Mouse (Mus musculus) layer of hippocampus, postnatal 14 days (tissue): ENCODE results near the gene Nploc4. TPM values are rescaled to one million over a fixed set of nuclear protein-coding genes. Genes with fewer than 3 reads are reported as not detected.

Source experiments
- DNase-seq, 2 experiments: peaks; one replicate each; pipeline ENCODE4 v3.0.0; 2021 to 2022; ENCODE audit warnings: low spot score in 2 of 2, mixed read lengths in 1 of 2
- total RNA-seq, 2 experiments: library from RNA; stranded (reverse); gene quantifications; 2 replicates each; pipeline ENCODE4 v1.2.3; 2021

Nploc4 gene
- total RNA-seq, 2 experiments from 2014 or later: 64.4 to 65.6 TPM

DNA sequence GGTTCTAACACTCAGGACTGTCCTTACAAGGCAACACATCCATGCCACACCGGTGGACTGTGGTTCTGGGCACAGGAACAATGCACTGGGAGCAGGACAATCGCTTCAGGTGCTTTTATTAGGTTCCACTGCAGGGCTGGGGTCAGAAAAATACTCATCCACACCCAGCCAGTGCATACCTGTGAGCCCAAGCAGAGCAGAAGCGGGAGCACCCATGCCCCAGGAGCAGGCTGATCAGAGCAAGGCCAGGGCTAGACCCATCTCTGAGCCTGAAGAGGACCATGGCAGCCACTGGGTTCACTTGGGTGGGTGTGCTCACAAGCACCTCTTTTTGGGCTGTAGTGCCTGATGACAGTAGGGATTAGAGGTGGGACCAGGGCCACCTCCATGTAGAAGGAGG is 57.2 kb downstream of the Nploc4 start:
- no peak for DNase-seq

DNA sequence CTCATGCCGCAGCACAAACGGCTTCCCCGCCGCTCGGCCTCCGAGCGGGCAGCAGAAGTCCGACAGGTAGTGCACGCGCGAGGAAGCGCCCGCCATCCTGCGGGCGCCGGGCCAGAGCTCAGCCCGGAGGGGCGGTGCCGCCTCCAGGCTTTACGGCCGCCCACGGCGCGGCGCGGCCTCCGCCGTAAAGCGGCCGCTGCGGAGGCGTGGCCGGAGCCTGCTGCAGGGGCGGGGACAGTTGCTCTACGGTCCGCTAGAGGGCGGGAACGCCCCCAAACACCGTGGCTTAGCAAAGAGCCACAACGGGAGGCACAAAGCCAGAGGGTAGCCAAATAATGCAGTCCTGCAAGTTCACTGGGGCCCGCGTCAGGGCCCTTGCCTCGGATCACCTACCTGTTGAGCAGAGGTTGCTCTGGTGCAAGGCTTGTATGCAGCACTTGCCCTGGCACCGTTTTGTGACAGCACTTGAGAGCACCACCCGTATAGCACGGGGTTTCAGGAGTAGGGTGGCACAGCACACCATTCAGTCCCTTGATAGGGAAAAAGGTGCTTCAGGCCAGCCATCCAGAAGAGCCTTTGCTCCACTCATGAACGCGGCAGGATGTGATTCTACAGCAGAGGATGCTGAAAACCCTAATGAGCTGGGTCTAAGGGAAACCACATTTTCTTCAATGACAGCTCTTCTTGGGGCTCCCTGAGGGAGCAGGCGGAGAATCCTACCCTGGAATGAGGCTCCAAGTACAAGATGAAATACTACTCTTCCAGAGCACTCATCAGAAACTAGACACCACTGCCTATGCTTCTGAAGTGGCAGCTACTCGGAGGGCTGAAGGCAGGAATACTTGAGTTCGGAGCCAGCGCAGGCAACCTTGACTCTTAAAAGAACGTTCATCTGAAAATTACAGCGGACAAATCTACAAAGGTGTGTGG is 58.6 kb downstream of the Nploc4 start, which contains the start of gene Faap100:
Gene Faap100 (minus strand): TSS at position 154 of the 930 bp plus-strand sequence.
- DNase-seq: peak; percentile 88

DNA sequence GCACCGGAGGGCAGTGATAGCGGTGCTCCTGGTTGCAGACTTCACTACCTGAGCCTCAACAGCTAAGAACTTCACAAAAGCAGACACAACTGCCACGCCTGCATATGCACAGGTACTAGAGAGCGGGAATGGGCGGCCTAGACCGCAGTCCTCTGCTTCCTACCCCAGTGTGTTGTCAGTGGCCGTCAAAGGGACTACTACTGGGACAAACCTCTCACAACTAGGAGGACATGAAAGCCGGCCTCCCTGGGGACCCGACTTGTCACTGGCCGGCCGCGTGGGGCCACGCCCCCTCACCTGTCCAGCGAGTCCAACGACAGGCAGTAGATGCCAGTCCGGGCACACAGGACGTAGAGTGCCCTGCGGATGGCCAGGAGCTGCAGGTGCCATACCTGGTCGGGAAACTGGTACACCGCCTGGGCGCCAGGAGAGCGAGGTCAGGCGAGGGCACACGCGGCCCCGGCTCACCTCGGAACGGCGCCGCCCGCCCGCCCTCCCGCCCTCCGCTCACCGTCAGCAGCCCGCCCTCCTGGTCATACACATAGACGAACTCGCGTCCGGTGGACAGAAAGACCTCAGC is 59.4 kb downstream of the Nploc4 start:
- DNase-seq: no peak

DNA sequence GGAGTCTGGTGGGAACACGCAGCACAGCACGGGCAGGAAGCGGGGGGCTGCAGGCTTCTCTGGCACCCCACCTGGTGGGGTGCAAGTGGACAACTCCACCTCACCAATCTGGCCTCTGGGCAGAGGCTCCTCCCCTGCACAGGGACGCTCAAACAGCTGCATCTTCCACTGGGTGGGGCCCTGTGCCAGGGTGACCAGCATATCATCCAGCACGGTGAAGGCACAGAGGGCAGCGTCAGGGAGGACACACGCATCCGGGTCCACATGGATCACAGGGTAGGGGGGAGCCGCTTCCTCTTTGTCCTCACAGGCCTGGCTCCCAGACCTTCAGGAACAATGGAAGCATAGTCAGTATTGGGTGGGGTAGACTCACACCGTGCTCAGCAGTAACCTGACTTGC is 60.2 kb downstream of the Nploc4 start:
- no peak for DNase-seq

DNA sequence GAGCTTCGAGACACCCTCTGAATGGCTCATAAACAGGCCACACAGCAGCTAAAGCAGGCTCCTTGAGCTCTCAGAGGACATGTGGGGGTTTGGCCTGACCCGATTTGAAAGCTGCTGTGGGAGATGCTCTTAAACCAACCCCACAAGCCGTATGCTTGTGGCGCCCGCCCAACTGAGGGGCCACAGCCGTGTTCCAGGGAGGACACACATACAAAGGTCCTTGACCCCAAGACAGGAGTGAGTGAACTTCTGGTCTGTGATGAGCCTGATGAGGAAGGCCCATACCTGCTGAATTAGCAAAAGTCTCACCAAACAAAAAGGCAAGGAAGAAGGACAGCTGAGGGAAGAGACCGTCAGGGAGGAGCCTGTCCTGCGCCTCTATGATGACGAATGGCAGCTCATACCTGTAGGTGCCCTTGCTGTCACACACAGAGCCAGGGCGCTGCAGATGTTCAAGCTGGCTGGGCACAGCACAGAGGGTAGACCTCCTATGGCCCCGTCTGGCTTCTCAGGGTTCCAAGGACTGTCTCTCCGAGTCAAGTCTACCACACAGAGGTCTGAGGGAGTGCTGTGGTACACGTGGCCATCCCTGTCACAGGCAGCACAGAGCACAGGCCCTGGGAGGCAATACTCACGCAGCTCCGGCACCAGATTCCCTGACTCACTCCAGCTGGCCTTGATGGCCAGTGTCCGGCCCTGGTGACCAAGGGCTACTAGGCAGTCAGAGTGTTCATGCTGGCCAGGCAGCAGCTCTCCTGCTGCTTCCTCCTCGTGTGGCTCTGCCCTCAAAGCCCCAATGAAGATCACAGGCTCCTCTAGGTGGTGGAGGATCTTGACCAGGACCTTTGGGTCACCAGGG is 61.0 kb downstream of the Nploc4 start:
- no peak for DNase-seq

DNA sequence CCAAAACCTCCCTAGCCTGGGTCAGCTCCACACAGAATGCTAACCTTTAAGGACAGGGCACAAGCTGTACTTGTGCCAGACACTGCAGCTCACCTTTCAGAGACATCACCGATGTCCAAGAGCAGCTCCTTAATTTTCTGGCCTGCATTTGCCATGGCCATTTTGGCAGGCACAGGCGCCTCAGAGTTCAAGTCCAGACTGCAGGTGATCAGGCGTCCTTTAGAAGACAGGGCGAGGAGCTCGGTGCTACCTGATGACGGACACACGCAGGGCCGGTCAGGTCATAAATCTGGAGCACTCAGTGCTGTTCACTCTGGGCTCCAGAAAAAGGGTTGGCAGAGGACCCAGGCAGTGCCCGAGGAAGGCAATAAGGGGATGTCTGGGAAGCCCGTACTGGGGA is 62.2 kb downstream of the Nploc4 start:
- no peak for DNase-seq

DNA sequence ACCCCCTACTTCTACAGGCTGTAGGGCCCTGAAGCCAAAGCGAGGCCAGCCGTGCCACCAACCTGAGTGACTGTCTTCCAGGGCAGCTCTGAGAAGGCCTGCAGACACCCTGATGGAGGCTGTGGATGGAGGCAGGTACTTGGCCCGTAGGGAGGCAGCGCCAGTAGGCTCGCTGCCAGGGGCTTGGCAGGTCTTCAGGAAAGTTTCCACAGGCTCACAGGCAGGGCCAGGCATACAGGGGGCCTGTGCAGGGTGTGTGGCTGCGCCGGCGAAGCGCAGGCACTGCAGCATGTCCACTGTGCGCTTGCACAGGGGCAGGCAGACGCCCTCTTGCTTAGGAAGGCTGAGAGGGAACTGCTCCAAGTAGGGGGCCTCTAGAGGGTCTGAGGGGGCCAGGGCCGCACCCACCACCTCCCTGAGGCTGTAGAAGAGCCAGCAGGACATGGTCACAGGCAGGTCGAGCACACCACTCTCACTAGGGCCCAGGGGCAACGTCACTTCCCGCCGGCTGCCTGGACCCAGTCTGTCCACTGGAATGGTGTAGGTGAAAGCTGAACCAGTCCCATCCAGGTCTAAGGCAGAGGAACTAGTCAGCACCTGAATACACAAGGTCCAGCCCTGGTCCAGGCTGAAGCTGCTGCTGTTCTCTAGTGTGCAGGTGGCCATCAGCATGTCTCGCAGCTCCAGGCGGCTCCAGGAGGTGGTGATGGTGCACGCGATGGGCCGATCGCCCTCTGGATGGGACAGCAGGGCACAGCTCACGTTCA is 63.5 kb downstream of the Nploc4 start:
- no peak for DNase-seq

DNA sequence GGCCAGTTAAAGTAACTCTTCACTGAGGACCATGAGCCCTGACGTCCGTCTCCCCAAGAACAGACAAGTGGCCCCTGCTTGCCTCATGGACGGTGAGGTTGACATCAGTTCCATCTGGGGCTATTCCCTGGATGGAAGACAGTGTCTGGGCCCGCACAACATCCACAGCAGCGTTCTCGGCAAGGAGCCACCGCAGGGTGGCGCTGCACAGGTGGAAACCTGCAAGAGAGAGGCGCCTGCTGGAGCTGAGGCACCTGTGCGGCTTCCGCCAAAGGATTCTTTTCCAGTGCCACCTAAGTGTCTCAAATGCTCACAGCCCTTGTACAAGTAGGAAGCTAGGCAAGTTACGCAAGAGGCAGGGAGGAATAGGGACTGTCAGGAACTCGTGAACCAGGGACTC is 64.5 kb downstream of the Nploc4 start:
- no peak for DNase-seq

DNA sequence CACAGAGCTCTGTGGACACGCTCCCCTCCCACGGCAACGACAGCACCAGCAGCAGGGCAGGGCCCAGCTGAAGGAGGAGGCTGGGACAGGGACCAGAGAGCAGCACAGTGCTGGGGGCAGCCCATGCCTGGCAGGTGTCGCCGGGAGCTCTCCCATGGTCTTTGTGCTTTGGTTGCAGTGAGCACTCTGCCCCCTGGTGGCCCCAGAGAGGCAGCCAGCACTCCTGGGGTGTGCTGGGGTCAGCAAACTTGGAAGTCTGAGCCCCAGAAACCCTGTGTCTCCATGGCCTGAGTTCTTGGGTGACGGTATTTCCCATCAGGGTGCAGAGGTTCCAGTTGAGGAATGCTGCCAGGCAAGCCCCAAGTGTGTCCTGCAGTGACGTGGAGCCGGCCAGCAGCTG is 67.9 kb downstream of the Nploc4 start:
- no peak for DNase-seq

DNA sequence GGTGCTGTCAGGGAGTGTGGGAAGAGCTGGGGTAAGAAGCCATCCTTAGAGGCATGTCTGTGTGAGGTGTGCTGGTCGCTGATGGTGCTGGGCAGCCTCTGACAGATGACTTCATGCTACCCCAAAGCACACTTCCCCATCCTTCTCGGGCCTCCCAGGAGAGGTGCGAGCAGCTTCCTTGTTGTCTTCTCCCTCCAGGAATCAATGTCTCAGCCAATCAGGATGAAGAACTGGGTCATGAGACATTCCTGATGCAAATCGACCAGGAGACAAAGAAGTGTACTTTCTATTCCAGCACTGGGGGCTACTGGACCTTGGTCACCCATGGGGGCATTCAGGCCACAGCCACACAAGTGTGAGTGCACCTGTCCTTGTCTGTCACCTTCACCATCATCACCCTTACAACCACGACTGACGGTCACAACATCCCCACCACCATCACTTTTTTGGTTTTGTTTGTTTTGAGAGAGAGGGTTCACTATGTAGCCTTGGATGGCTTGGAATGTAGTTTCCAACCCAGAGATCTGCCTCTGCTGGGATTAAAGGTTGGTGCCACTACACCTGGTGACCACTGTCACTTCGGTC is 71.0 kb downstream of the Nploc4 start:
- DNase-seq: no peak

DNA sequence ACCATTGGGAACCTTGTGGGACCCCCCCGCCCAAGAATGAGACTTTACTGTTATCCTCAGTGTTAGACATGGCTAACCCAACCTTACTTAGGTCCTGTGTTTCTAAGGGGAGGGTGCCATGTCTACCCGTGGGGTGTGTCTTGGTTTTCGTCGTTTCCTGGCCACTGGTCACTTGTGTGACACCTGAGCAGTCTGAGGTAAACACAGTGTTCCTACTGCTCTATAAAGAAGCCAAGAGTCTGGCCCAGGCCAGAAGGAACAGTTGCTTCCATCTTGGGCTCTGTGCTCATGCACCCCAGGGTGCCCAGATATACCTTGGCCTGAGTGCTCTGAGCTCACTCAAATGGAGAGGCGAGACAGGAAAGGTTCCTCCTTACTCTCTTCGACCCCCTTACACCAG is 74.6 kb downstream of the Nploc4 start:
- no peak for DNase-seq

DNA sequence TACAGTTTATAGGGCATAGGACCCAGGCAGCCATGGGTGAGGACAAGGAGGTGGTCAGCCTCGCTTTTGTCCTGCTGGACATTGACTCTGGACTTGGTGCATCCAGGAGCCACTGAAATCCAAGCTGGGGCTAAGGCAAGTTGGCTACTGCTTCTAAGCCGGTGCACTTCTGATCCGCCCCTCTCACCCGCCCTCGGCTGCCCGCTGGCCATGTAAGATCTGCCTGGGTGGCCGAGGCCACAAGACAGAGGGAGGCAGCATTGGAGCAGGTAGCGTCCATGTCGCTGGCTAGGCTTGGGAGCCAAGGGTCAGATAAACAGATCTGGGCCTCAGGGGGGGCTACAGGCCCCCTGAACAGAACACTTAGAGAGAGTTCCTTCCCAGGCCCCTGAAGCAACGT is 76.2 kb downstream of the Nploc4 start, which contains the start of gene Fscn2:
Gene Fscn2 (plus strand): TSS at position 240 of the 400 bp plus-strand sequence.
- DNase-seq: no peak

DNA sequence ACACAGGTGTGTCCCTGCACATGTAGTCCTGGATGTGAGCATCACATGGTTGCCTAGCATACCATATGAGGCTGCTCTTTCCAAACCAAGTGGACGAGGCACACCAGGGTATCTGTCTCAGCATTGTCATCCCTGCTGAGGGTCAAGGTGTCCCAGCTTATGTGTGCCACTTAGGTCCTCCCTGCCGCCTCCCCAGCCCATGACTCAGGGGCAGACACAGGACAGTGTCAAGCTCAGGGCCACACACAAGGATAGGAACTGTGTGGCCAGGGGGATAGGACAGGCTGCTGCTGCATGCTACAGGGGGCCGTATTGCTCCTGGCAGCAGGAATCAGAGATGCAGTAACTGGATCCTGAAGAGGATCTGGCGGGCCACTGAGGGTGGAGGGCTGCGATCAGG is 76.8 kb downstream of the Nploc4 start:
- no peak for DNase-seq

DNA sequence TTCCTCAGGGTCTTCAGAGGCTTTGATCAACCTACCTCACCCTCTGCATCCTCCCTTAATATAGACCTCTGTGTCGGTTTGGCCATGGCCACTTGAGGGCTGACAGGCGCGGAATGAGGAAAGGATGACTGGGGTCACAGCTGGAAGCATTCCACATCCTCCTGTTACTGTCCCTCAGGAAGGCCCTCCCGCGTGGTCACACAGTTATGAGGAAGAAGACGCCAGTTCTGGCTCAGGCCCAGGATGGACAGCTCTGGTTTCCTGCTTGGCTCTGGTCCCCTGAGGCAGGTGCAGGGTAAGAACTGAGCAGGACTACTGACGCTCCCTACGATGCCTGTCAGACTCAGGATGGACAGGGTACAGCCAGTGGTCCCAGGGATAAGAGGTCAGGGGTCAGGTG is 77.4 kb downstream of the Nploc4 start:
- DNase-seq: no peak

DNA sequence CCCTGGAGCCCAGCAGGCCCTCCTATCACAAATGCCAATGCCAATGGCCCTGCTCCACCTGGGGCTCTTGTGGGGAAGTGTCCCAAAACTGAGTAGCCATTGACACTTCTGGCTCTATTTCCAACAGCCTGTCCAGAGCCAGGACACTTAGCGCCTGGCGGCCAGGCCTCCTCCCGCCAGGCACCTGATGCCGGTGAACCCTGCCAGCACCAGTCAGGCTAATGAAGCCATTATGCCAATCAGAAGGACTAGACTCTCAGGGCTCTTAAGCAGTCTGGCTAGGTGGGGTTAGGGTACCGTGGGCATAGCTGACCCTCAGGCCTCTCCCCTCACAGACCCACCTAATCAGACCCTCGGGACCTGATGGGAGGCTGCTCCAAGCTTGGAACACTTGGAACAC is 78.1 kb downstream of the Nploc4 start:
- DNase-seq: no peak

DNA sequence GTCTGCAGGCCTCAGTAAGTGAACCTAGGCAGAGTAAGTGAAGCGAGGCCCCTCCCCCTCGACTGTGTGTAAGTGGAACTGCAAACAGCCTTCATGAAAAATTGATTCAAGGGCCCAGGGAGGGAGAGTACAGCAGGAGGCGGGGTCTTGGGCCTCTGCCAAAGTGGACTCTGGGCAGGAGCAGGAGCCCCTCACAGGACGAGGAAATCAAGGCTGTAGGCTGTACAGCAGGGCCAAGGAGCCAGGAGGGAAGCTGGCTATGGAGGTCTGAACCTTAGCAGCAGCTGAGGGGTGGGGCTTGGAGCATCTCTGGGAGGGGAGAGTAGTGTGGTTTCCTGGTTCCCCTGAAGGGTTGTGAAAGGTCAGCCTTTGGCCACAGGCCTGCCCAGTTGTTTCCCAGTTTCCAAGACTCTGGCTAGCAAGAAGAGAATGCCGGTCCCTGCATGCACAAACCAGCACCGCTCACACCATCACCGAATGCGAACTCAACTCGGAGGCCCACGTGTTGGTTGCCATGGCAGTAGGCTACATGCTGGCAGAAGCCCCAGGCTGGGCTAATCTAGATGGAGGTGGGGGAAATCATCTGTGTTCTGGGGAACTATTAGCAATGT is 79.6 kb downstream of the Nploc4 start:
- DNase-seq: peak; percentile 82 to 93

DNA sequence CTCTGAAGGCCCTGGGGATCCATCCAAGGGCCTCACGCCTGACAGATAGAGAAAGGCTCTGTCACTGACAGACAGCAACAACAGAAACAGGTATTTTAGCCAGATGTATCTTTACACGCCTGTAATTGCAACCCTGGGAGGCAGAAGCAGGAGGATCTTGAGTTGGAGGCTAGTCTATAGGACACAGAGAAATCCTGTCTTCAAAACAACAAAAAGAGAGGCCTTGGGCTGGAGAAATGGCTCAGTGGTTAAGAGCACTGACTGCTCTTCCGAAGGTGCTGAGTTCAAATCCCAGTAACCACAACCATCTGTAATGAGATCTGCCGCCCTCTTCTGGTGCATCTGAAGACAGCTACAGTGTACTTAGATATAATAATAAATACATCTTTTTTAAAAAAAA is 80.6 kb downstream of the Nploc4 start:
- no peak for DNase-seq

DNA sequence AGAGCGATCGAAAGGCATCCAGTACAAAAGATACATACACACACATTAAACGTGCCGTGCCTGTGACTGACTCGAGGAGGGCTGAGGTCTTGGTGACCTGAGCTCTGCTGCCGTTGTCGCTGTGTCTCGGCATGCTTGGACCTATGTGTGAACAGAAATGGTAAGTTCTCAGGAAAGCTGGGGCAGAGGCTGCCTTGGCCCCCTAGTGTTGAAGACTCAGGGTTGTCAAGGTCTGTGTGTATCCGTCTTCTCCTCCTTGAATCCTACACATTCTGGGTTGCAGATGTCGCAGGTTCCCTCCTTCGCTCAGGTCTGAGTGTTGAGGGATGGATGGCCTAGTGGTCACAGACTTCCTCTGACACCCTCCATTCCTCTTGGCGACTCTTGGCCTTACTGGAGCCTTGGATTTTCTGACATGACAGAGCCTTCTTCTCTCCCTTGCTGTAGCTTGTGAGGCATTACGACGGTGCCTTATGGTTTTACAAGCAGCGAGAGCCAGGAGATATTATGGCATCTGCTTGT is 81.1 kb downstream of the Nploc4 start:
- no peak for DNase-seq

DNA sequence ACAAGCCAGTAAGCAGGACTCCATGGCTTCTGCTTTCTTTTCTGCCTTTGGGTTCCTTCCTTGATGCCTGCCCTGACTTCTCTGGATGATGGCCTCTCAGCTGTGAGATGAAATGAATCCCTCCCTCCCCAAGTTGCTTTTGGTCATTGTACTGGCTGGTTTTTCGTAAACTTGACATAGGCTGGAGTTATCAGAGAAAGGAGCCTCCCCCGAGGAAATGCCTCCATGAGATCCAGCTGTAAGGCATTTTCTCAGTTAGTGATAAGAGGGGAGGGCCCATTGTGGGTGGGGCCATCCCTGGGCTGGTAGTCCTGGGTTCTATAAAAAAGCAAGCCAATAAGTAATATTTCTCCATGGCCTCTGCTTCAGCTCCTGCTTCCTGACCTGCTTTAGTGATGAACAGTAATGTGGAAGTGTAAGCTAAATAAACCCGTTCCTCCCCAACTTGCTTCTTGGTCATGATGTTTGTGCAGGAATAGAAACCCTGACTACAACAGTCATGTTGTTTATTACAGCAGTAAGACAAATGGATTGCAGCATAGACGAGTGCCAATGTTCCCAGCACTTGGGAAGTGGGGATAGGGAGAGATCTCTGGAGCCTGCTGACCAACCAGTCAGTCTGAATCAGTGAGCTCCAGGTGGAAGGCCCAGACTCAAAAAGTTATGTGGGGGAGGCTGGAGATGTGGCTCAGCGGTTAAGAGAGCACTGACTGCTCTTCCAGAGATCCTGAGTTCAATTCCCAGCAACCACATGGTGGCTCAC is 82.0 kb downstream of the Nploc4 start:
- DNase-seq: no peak
